Mouse (Mus musculus): ENCODE measurements around the gene Igf2bp3. TPM values are rescaled to one million over a fixed set of nuclear protein-coding genes. Genes with fewer than 3 reads are reported as not detected.

Gene Igf2bp3
- polyA plus RNA-seq, 1 experiment from 2014 or later, result 79.9 TPM

DNA sequence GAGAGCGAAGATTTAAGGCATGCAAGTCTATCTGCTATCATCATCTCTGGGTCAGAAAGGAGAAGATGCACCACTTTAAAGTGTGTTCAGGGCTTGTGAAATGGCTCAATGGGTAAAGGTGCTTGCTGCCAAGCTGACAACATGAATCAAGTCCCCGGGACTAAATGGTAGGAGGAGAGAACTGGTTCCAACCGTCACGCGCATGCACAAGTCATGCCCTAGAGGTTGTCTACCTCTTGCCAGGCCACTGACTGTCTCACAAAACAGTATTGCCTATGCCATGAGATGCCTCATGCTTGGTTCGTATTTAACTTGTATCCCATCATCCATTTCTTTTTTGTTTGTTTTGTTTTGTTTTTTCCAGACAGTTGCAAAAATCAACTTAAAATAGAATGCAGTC is 48.9 kb downstream of the Igf2bp3 start:
- no peaks in the 10 kb centered on the region for H3K27me3 ChIP-seq
- H3K4me3 ChIP-seq, result no peak overlapping the region
- H3K27ac ChIP-seq, result no peak overlapping the region
- 91% methylated on average over 6 of the region's 6 CpGs for WGBS
- H3K36me3 ChIP-seq, result peaks cover 8% of the 10 kb centered on the region
- peaks cover 28% of the 10 kb centered on the region for H3K4me1 ChIP-seq
- no peaks in the 10 kb centered on the region for H3K9me3 ChIP-seq
- H3K4me2 ChIP-seq (replicated peaks), result no peak overlapping the region
- H3K9ac ChIP-seq, result no peak overlapping the region
- ATAC-seq (ENCODE audit: low FRiP score, low read depth), result no peak

DNA sequence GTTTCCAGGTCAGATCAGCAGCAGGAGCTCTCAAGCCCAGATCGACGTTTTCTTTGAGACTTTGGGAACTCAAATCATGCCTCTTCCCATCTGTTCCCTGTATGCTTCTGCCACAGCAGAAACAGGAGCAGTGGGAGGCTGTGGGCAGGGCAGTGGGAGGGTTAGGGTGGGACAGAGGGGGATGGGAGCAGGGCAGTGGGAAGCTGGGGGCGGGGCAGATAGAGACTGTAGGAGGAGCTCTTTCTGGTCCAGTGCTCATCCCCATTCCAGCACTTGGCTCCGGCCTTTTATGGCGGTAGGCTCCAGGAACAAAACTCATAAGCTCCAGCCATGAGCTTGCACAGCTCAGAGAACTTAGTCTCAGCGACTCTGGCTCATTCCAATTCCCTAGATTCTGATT is 49.7 kb downstream of the Igf2bp3 start:
- no peak overlapping the region for H3K4me2 ChIP-seq (replicated peaks)
- no peak for ATAC-seq (ENCODE audit: low FRiP score, low read depth)
- H3K4me3 ChIP-seq, result no peak overlapping the region
- no peaks in the 10 kb centered on the region for H3K27me3 ChIP-seq
- no peaks in the 10 kb centered on the region for H3K9me3 ChIP-seq
- peaks cover 8% of the 10 kb centered on the region for H3K36me3 ChIP-seq
- 50% methylated on average over 6 of the region's 6 CpGs for WGBS
- peaks cover 28% of the 10 kb centered on the region for H3K4me1 ChIP-seq
- H3K27ac ChIP-seq, result no peak overlapping the region
- no peak overlapping the region for H3K9ac ChIP-seq

DNA sequence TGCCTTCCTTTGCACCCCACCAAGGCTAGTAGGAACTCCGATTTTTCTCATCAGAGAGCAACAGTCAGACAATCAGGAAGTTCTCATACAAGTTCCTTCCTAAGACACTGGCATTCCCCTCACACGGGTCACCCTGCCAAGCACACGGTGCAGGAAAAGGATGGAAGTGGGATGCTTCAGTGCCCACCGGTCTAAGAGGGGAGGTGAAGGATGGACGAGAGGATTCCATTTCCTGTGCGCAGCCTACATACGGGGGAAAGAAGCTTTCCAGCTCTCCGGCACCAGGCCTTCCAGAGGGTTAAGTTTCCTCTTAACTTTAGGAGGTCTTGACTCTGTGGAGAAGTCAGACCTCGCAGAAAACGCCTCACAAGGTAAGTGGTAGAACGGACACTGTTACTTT is 50.1 kb downstream of the Igf2bp3 start:
- Histone ChIP-seq H3K9me3 (no peaks in the 10 kb centered on the region), H3K4me2 (replicated peaks) (no peak overlapping the region), H3K27me3 (no peaks in the 10 kb centered on the region), H3K36me3 (peaks cover 8% of the 10 kb centered on the region), H3K27ac (no peak overlapping the region), H3K4me1 (peaks cover 28% of the 10 kb centered on the region), H3K4me3 (no peak overlapping the region), H3K9ac (no peak overlapping the region)
- no peak for ATAC-seq (ENCODE audit: low FRiP score, low read depth)
- WGBS, result 78% methylated on average over 11 of the region's 11 CpGs

DNA sequence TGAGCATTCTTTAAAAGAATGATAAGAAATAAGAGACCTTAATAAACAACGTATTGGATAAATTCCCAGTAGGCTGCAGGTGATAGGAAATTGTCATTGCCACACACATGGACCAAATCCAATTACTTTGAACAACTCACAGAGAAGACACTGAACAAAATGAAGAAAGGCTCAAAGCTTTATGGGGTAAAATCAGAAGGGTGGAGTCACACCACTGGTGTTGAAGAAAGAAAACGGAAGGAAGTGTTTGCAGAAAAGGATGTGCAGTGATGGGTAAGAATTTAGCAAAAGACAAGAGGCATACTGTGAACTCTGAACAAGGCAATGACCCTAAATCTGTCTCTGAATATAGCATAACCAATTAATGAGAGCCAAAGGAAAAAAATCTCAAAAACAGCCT is 54.8 kb downstream of the Igf2bp3 start:
- H3K9ac ChIP-seq, result no peak overlapping the region
- 79% methylated on average over 2 of the region's 2 CpGs for WGBS
- H3K4me1 ChIP-seq, result peaks cover 6% of the 10 kb centered on the region; the same call in 1 of the 2 replicates
- no peaks in the 10 kb centered on the region for H3K27me3 ChIP-seq
- no peaks in the 10 kb centered on the region for H3K9me3 ChIP-seq
- ATAC-seq (ENCODE audit: low FRiP score, low read depth), result no peak
- no peak overlapping the region for H3K4me3 ChIP-seq
- H3K4me2 ChIP-seq (replicated peaks), result no peak overlapping the region
- H3K36me3 ChIP-seq, result no peaks in the 10 kb centered on the region; the same call in 1 of the 2 replicates
- H3K27ac ChIP-seq, result no peak overlapping the region

DNA sequence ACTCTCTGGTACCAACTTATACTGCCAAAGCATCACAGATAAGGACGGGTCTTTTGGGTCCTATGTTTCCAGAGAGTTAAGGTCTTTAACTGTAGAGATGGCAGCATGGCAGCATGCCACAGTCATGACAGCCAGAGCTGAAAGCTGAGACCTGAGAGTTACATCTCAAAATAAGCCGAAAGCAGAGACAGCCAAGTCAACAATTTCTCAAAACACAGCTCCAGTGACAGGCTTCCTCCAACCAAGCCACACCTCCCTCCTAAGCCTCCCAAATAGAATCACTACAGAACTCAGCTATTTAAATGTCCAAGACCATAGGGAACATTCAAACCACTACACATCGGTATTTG is 58.0 kb downstream of the Igf2bp3 start:
- Histone ChIP-seq H3K36me3 (no peaks in the 10 kb centered on the region), H3K4me3 (no peak overlapping the region), H3K9me3 (no peaks in the 10 kb centered on the region), H3K27me3 (no peaks in the 10 kb centered on the region), H3K4me1 (peaks cover 2% of the 10 kb centered on the region; the same call in 1 of the 2 replicates), H3K4me2 (replicated peaks) (no peak overlapping the region), H3K27ac (no peak overlapping the region), H3K9ac (no peak overlapping the region)
- 88% methylated on average over 3 of the region's 3 CpGs for WGBS
- ATAC-seq (ENCODE audit: low FRiP score, low read depth), result no peak

DNA sequence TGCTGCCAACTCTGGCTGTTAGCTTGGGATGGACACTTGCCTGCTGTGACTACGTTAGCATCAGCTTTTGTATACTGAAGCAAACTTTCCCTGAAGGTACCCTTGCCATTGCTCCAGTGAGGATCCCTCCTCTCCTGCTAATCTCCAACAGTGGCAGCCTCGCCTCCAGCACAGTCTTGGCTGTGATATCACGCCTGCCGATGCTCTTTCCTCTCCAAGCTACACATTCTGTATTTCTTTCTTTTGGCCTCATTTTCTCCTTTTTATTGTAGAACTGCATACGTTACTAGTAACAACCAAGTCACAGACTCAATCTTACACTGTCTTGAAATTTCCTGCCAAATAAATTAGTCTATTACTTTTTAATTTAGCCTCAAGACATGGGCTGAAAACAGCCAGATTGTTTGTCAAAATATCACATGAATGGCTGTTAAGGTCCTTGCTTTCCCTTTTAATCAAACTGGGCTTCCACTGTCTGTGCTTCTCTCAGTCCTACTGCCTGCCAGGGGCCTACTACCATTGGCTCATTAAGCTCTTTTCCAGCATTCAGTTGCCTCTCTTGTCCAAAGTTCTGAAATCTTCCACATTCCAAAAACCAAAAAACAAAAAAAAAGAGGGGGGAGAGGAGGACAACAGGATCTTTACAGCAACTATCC is 58.5 kb downstream of the Igf2bp3 start:
- Histone ChIP-seq H3K27me3 (no peaks in the 10 kb centered on the region), H3K9ac (no peak overlapping the region), H3K9me3 (no peaks in the 10 kb centered on the region), H3K27ac (no peak overlapping the region), H3K36me3 (no peaks in the 10 kb centered on the region), H3K4me1 (peaks cover 7% of the 10 kb centered on the region; the same call in 1 of the 2 replicates), H3K4me3 (no peak overlapping the region), H3K4me2 (replicated peaks) (no peak overlapping the region)
- 94% methylated on average over 5 of the region's 5 CpGs for WGBS
- no peak for ATAC-seq (ENCODE audit: low FRiP score, low read depth)

DNA sequence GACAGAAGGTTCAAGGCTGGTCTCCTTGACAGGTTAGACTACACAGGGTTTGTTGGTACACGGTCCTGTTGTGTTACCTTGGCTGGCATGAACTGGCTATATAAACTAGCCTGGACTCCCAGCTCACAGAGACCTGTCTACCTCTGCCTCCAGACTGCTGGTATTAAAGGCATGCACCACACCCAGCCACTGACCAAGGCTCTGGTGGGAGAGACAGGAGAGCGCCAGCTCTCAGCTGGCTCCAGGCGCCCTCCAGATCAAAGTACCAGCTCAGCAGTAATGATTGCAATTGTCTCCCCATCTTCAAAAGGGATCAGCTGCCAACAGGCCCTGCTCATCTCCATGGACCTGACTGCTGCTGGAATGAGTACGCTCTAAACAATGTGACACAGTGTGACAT is 63.3 kb downstream of the Igf2bp3 start:
- Histone ChIP-seq H3K27ac (no peak overlapping the region), H3K36me3 (no peaks in the 10 kb centered on the region), H3K9ac (no peak overlapping the region), H3K4me2 (replicated peaks) (no peak overlapping the region), H3K27me3 (no peaks in the 10 kb centered on the region), H3K4me1 (peaks cover 16% of the 10 kb centered on the region), H3K9me3 (no peaks in the 10 kb centered on the region), H3K4me3 (no peak overlapping the region)
- no peak for ATAC-seq (ENCODE audit: low FRiP score, low read depth)
- WGBS, result 66% methylated on average over 4 of the region's 4 CpGs

DNA sequence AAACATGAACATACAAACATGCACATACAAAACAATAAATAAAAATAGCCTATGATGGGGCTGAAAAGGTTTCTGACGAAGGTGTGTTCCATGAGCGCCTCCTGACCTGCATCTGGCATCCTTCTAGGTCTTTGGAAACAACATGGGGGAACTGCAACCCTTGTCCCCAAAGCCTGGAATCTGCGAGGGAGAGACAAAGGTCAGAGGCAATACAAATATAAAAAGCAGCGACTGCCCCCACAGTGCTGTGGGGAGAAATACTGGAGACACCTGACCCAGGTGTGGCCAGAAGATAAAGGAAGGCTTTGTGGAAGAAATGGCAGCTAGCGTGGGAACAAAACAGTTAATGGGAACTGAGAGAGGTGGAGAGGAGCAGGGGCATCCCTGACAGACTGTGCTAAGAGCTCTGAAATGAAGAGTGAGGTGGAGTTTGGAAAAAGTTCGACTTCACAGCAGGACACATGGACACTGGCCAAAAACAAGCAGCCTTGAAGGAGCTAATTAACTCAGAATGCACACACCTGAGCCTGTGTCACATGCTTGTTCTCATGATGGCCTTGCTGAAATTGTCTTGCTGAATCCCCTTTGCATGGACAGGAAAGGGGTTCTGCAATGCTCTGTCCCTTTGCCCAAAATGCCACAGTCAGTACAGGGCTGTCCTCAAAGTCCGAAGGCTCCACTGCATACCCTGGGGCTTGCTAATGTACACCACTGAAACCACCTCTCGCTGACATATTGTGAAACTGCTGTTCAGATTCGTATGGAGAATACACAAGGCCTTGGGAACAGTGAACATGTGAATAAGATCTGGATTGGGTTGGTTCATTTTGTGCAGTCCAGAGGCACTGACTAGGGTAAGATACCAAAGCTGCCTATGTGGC is 64.2 kb downstream of the Igf2bp3 start:
- Histone ChIP-seq H3K36me3 (no peaks in the 10 kb centered on the region), H3K9ac (no peak overlapping the region), H3K27ac (no peak overlapping the region; the same call in 1 of the 2 replicates), H3K4me3 (no peak overlapping the region), H3K4me1 (peaks cover 20% of the 10 kb centered on the region), H3K27me3 (no peaks in the 10 kb centered on the region), H3K9me3 (no peaks in the 10 kb centered on the region), H3K4me2 (replicated peaks) (no peak overlapping the region)
- no peak for ATAC-seq (ENCODE audit: low FRiP score, low read depth)
- WGBS, result 76% methylated on average over 9 of the region's 9 CpGs

DNA sequence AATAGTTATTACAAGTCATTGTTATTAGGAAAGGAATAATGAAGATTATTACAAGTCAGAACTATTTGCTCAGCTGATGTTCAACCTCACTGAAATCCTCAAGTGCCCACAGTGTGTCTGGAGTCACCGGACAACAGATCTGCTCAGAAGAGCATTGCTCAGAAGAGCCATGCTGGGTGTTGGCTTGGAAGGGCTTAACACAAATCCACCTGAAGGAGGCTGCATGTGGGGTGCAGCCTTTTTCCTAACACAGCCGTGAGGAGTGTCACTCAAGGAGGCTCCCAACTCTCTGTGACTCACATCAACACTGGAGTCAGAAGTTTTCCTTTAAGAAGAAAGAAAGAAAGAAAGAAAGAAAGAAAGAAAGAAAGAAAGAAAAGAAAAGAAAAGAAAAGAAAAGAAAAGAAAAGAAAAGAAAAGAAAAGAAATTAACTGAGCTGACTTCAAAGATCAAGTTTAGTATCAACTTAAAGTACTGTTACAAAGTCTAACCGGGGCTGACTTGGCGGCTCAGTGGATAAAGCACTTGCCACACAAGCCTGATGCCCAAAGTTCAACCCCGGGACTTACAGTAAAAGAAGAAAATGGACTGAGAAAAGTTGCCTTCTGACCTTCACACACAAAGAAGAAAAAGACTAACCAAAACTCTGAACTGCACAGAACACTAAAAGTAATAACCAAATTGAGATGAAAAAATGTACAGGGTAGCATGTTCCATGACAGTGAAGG is 65.4 kb downstream of the Igf2bp3 start:
- ATAC-seq (ENCODE audit: low FRiP score, low read depth), result no peak

DNA sequence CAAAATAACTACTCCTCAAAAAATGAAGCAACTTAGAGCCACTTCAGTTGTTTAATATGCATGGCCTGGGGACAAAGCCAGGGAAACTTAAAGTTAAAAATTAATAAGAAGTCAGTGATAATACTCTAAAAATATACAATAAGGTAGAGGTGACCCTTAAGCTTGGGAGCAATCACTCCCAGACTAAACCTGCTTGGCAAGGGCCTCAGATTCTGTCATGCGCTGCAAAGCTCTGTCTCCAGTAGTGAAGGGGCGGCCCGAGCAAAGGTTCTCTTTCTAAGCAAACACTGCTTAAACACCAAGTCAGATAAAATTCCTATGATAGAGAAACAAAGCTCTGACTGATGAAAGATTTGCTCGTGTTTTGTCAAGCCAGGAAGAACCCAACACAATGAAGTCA is 66.0 kb downstream of the Igf2bp3 start:
- Histone ChIP-seq H3K27ac (no peak overlapping the region), H3K9ac (no peak overlapping the region), H3K4me1 (peaks cover 29% of the 10 kb centered on the region), H3K27me3 (no peaks in the 10 kb centered on the region), H3K4me3 (no peak overlapping the region), H3K4me2 (replicated peaks) (no peak overlapping the region), H3K9me3 (no peaks in the 10 kb centered on the region), H3K36me3 (no peaks in the 10 kb centered on the region)
- ATAC-seq (ENCODE audit: low FRiP score, low read depth), result no peak
- 85% methylated on average over 4 of the region's 4 CpGs for WGBS

More for the DNA sequence above, 65.4 kb downstream of the Igf2bp3 start:
- no peak overlapping the region for H3K4me2 ChIP-seq (replicated peaks)
- no peak overlapping the region for H3K4me3 ChIP-seq
- no peaks in the 10 kb centered on the region for H3K36me3 ChIP-seq
- no peaks in the 10 kb centered on the region for H3K9me3 ChIP-seq
- H3K27ac ChIP-seq, result no peak overlapping the region
- H3K9ac ChIP-seq, result no peak overlapping the region
- WGBS, result 86% methylated on average over 5 of the region's 5 CpGs
- peaks cover 29% of the 10 kb centered on the region for H3K4me1 ChIP-seq
- no peaks in the 10 kb centered on the region for H3K27me3 ChIP-seq

DNA sequence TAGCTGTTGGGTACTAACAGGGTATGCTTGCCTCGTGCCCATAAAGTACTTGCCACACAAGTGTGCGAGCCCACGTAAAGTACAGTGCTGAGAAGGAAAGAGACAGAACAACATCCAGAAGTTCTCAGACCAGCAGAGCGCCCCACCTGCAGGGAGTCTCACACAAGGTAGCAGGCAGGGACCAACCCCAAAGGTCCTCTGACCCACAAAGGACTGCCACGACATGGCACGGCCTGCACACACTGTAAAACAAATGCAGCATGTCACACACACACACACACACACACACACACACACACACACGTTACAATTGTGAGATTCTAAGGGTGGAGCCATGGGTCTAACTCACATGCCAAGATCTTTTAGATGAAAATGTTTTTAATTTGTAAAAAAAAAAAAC is 66.4 kb downstream of the Igf2bp3 start:
- Histone ChIP-seq H3K27me3 (no peaks in the 10 kb centered on the region), H3K4me2 (replicated peaks) (no peak overlapping the region), H3K36me3 (no peaks in the 10 kb centered on the region), H3K27ac (no peak overlapping the region), H3K4me3 (no peak overlapping the region), H3K9me3 (no peaks in the 10 kb centered on the region), H3K9ac (no peak overlapping the region), H3K4me1 (peaks cover 29% of the 10 kb centered on the region)
- whole genome bisulfite sequencing, result 81% methylated on average over 7 of the region's 7 CpGs
- no peak for ATAC-seq (ENCODE audit: low FRiP score, low read depth)

DNA sequence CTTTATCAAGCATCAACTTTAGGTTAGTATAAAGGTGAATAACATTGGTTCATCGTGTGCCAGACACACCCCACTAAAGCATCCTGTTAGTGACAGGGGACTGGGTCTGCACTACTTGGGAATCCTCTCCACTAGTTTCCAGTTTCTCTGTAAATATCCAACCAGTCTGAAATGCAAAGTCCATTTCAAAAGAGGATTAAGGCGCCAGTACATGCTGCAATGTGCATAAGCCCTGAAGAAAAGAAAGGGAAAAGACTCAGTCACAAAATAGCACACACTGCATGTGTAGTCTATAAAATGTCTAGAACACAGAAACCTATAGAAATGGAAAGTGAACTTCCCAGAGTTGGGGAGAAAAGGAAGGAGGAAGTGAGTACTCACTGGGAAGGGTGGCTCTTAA is 68.3 kb downstream of the Igf2bp3 start:
- no peaks in the 10 kb centered on the region for H3K9me3 ChIP-seq
- H3K36me3 ChIP-seq, result no peaks in the 10 kb centered on the region
- 82% methylated on average over 2 of the region's 2 CpGs for WGBS
- peaks cover 26% of the 10 kb centered on the region for H3K4me1 ChIP-seq
- H3K27me3 ChIP-seq, result no peaks in the 10 kb centered on the region
- no peak overlapping the region for H3K4me3 ChIP-seq
- no peak for ATAC-seq (ENCODE audit: low FRiP score, low read depth)
- H3K9ac ChIP-seq, result no peak overlapping the region
- H3K27ac ChIP-seq, result no peak overlapping the region
- no peak overlapping the region for H3K4me2 ChIP-seq (replicated peaks)

Measured in limb, embryonic 13.5 days (tissue).